Mouse (Mus musculus) heart, adult 9 months (tissue): ENCODE measurements around the gene Sobp.
A peak's percentile ranks its signal among the peaks of the same experiment; 100 is the strongest.

Experiments
- DNase-seq, 2 experiments: peaks; one replicate each; pipeline ENCODE4 v3.0.0; 2022; ENCODE audit warnings: low spot score in 2 of 2

The Sobp gene

DNA sequence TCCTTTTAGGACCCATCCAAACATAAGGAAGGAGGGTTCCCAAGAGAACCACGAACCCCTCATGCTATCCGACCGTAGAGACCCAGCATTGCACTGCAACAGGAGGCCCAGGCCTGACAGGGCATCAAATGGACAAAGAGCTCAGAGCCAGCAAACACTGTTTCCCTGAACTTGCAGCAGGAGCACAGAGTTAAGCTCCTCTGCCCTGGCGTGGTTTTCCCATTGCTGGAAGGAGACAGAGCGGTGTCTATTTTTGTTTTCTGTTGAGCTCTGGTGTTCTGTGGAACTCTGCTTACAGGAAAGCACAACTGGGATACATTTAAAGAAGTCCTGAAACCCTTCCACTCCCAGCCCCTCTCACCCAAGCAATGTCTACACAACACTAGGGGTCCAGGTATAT lies 15.0 kb downstream of the Sobp start:
- DNase-seq = peak in 1 of 2 experiments; percentile 24

DNA sequence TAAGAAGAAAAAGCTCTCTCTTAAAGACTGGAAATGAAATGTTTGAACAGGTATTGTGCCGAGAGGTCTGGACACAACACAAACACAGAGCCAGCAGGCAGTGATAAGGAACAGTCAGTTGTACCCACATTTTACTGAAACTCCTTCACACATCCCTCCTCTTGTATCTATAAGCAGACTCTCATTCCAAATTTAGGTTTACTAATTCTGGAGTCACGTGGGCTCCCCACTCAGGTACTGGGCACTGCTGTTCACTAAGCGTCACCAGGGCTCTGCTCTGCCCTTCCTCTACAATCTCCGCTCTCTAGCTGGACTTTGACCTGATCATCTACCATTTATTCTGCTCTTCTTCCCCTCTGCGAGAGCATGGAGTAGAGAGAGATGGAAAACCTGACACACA lies 15.4 kb downstream of the Sobp start:
- no peak for DNase-seq

DNA sequence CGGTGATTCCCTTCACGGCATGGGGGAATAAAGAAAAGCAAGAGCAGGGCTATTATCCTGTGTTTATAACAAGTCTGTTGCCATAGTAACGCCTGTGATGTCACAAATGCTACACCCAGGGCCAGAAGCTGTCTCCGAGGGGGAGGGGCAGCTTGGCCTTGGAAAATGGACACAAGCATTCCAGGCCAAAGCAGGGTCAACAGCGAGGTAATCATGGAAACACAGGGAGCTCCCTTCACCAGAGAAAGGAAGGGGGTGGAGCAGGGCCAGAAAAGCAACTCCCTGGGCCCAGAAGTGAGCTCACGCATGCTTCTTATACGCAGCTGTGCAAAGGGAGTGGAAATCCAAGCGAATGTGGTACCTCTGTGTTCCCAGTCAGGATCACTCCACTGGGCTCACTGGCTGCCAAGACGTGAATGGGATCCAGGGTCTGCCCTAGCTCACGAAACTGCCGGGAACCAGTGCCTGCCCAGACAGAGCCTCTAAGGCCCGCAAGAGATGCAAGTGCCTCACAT lies 19.2 kb downstream of the Sobp start:
- peak; percentile 76 to 84 for DNase-seq

DNA sequence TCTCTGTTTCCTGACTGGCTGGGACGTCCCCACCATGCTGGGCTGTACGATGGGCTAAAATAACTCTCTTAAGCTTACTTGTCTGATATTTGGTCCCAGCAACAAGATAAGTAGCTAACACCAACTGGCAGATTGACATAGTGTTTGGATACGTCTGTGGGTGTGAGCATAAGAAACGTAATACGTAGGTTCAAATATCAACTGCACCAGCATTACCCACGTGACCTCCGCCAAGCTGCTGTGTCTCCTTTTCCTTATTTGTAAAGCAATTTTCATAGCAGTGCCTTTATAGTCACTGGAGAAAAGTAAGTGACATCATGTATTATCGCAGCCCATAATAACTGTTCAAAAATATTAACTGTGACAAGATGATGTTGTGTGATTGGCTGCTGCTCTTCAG lies 21.7 kb downstream of the Sobp start:
- no peak for DNase-seq

DNA sequence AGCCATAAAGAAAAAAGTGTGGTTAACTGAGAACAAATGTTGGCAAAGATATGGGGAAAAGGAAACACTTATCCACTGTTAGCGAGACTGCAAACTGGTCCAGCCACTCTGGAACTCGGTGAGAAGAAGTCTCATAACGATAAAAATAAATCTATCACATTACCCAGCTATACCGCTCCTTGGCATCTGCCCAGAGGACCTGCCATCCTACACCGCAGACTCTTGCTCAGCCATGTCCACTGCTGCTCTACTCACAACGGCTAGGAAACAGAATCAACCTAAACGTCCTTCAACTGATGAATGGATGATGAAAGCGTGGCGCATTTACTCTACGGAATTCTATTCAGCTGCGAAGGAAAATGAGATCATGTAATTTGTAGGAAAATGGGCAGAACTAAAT lies 25.9 kb downstream of the Sobp start:
- DNase-seq = no peak

DNA sequence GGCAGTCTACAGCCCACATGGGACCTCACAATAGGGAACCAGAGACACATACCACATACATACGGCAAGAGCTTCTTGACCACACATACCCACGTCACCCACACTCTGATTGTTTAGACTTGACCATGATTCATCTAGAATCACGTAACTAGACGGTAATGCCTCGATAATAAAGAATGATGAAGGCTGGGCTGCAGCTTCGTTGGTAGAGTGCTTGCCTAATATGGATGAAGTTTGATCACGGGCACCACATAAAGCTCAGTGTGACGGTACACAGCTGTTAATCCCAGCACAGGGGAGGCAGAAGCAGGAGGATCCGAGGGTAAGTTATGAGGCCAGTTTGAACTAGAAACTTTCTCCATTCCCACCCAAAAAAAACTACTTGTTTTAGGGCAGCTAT lies 31.2 kb downstream of the Sobp start:
- DNase-seq = no peak

DNA sequence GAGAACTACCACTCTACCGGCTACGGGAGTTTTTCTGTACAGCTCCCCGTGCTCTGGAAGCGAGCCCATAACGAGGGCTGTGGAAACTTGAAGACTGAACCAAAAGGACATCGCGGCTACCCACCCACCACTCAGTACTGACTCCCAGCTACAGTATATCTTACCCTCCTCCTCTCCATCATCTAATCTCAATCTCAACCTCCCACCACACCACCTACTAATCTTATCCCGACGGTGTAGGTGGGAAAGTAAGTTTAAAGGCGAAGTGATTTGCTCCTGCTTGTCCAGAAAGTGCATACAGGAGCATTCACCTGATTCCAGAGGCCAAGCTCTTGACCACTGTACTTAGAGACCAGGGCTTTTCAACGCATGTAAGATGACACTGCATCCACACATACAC lies 40.3 kb downstream of the Sobp start:
- DNase-seq = no peak

DNA sequence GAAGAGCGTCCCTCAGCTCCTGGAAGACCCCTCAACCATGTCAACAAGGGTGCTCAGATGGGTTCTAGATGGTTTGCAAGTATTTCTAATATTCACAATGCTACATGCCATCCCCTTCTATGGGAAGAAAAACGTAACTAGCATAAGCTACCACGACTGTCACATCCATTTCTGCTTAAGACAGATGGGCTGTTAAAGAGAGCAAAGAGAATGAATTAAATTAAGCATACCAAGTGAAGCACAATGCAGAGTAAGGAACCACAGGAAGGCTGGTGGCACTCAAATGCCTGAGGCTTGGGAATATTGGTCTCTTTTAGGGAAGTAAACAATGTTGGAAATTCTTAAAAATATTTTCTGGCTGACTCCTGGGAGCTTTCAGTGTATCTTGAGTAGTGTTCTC lies 45.6 kb downstream of the Sobp start:
- DNase-seq = no peak

DNA sequence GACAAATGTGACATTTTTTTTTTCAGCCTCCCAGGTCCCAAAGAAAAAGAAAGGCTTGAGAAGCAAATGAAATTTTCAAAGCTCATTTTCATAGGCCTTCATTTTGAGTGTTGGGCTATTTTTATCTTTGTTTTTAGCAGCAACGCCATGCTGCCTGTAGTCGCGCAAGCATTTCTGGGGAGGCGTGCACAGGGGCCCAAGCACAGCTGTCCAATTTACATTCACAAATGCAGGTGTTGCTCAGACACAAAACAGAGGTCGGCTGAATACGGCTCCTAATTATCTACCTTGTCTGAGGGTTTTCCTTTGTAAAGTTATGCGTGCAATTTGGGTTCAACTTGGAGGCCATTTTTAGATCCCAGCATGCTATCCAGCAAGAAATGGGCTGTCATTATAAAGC lies 49.8 kb downstream of the Sobp start:
- DNase-seq = no peak

DNA sequence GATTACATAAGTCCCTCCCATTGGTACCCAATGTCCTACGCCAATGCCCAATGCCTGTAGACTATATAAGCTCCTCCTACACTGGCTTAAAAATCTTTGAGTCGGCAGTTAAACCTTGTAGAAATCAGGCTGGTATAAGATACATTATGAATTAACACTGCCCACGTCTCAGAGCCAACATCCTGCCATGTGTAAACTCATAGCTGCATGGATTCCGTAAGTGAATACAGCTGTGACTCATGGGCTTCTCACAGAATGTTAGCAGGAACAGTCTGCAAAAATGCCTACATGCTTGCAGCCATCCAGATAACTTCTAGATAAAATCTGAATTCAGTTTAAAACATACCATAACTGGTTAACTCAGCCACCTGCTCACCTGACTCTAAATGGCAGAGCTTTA lies 50.2 kb downstream of the Sobp start:
- DNase-seq = no peak

DNA sequence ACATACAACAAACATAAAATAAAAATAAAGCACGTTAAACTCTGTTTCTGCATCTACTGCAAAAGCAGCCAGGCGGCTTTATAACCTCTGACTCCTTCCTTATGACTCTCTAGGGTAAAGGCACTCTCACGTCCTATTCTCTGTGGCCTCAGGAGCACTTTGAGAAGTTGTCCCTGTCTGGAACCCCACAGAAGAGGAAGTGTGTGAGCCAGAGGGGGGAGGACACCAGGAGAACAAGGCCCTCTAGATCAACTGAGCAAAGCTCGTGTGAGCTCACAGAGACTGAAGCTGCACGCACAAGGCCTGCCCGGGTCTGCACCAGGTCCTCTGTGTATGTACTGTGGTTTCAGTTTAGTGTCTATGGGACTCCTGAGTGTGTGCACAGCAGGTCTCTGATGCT lies 50.9 kb downstream of the Sobp start:
- no peak for DNase-seq

DNA sequence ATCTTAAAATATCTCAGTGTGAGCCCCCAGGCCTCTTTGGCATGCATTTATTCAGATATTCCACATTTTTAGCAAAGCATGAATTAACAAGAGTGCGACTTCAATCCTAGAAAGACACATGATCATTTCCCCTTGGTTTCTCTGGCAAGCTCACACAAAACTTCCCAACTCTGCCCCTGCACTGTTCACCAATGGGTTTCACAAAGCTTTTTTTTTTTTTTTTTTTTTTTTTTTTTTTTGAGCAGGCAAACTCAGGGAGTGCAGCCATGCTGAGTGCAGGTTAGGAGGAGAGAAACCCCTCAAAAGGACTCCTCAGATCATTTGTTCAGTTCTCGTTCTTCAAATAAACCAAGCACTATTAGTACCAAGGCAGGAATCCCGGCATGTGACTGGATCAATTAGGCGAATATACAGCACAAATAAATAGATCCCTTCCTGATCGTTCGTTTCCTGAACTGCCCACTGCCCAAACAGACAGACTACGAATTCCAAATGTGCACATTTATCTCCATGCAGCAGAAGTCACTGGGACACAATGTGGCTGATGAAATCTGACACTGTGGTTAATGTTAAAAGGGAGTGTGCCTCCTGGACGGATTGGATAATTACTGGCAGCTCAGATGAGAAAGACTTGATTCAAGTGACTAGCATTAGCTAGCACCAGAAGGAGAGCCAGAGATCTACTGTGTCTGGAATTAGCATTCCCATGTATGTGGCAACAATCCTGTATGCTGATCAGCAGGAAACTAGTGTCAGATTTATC lies 53.5 kb downstream of the Sobp start:
- DNase-seq = no peak

DNA sequence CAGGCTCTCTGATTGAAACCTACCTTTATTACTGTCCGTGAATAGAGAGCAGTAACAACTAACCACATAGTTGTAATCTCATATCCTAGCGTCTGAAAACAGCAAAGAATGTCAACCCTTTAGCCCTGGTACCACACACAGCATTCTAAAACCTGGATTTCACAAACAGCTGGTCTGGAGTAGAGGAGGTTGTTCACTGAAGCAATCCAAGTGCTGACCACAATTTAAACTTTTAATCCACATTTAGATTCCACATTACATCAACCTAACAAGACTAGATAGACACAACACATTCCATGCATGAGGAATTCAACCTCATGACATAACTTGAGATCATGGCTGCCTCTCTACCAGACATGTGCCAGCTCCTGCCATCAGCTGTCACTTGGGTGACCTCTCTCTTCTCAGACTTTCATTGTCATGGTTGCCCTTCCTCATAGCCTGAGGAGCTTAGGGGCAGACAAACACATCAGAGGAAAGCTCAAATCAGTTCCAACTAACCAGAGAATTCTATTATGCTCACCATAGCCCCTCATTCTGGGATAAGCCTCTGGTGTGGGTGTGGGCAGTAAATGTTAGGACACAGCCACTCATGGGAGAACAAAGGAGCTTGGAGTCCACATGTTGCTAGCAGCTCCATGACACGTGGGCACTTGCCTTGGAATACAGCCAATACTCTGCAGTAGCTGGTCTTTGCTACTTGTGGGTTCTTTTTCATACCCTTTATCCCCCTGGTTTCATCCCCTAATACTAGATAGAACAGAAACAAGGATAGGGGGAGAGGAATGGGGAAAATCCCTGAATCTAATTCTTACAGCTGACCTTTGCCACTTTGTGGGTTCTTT lies 58.0 kb downstream of the Sobp start:
- DNase-seq = no peak

DNA sequence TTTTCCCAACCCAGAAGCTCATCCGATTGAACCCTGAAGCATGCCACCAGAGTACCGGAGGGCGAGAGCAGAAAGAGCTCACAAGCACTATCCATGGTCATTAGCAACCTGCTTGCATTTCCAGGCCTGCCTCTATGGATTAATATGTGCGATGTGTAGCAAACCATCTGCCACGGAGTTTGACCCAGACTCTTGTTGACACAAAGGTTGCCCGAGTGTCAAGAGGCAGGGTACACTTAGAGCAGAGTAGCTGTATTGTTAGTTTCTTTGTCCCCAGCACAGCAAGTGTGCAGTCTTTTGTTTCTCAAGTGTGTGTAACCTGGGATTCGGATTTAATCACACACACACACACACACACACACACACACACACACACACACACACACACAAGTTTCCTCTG lies 62.0 kb downstream of the Sobp start:
- no peak for DNase-seq

DNA sequence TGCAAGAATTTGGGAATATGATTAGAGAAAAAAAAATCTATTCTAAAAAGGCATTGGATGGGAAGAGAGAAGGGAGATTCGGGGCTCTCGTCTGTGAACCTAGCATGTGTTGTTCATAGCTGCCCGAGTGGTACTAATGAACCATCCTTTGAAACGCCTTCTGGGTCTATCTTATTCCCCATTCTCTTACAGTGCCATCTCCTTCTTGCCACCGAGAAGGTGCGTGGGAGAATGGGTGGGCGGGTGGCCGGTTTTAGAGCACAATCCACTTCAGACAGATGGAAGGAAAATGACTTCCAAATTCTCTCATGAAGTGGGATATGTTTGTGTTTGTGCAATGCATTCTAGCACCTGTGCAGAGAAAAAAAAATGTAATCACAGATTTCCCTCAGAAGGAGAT lies 67.7 kb downstream of the Sobp start:
- no peak for DNase-seq

DNA sequence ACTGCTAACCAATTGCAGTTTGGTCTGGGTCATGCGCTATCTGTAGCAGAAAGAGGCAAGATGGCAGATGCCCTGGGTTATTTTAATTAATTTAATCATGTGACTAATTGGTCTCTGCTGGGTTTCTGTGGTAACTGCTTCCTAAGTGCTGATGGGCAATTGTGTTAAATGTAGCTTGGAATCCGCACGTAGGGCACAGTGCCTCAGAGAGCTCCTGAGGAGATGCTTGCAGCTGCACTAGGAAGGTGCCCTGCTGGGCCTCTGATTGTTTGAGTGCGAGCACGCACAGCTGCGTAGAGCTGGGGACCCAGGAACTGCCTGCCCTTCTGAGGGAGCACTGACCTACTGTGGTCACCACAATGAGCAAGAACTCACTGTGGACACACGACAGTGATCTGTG lies 68.1 kb downstream of the Sobp start:
- DNase-seq = no peak

DNA sequence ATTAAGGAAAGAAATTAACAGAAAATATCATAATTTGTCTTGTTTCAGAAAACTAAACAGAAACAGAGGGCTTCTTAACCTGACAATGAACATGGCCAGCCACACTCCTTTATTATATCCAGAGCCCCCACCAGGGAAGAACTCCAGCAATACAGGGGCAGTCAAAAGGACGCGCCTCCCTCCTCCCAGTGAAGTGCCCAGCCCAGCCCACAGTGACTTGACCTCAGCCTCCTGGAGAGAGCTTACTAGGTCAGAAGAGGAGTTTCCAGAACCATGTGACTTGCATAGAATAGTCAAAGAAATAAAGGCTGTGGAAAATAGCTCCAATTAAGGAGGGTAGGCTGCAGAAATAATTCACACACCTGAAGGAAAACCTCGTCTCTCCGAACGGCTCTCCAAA lies 73.8 kb downstream of the Sobp start:
- DNase-seq = no peak

DNA sequence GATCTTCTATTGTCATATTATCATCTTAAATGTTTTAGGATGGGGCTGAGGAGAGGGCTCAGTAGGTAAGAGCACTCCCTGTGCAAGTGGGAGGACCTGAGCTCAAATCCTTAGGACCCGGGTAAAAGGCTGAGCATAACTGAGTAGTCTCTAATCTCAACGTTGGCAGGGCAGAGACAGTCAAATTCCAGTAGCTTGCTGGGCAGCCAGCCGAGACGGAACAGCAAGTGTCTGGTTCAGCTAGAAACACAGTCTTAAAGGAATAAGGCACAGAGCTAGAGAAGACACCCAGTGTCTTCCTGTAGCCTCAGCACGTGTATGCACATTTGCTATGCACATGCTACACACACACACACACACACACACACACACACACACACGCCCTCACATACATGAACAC lies 75.1 kb downstream of the Sobp start:
- DNase-seq = no peak

DNA sequence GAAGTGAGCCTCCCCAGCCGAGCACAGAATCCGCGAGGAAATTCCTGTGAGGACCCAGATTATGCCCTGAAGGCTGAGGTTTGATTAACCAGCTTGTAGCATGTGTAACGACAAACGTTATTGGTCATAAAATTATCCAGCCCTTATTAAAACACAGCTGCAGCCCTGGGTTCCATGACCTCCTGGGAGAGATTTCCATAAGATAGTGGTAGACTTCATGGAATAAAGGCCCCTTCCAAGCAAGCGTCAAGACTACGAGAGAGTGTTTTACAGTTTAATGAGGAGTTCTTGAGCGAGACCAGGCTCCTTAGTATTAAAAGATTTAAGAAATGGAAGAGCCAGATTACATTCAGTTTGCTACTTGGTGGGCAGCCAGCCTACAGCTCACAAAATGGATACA lies 76.6 kb downstream of the Sobp start:
- no peak for DNase-seq

DNA sequence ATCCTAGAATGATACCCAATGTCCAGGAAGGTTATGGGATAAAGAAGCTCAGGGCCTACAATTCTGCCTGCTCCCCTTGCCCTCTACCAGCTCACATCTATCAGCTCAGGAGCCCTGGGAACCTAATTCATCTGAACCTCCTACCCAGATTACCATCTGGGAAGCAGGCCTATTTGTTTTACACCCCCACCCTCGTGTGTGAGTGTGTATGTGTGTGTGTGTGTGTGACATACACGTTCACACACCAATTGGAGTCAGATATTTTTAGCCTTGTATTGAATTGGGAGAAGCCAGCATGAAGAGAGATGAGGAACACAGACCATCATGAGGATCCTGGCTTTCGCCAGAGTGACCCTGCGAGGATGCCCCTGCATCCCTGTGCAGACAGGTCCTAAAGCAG lies 77.7 kb downstream of the Sobp start:
- no peak for DNase-seq

DNA sequence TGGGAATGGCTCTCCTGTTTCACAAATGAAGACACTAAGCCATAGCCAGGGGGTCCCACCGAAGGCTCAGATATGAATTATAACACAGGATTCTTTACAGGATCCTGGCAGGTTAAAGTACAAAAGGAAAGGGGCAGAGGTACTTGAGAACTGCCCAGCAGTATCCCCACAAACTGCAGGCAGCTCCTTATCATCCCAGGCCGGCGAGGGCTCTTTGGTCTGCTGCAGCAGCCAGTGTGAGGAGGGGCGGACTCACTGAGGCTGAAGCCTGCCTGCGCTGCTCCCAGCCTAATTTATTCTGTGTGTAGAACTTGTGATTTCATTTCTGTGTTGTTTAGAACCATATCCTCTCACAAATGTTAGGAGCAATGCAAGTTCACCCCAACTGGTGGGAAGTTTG lies 79.8 kb downstream of the Sobp start:
- DNase-seq = no peak

DNA sequence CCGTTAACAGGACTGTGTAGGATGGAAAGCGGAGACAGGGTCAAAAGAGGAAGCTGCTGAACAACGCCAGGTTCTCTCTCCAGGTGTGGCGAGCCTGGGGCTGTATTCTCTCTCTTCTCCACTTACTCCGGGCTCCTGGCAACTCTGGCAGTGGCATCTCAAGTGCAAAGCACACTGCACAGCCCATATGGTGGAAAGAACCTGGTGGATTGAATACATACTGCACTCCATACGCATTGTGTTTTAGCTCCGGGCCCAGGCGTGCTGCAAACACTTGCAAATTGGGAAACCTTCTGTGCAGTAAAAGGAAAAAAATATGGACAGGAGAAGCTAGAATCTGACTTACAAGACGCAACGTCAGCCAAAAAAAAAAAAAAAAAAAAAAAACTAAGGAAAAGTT lies 80.9 kb downstream of the Sobp start:
- DNase-seq = no peak

DNA sequence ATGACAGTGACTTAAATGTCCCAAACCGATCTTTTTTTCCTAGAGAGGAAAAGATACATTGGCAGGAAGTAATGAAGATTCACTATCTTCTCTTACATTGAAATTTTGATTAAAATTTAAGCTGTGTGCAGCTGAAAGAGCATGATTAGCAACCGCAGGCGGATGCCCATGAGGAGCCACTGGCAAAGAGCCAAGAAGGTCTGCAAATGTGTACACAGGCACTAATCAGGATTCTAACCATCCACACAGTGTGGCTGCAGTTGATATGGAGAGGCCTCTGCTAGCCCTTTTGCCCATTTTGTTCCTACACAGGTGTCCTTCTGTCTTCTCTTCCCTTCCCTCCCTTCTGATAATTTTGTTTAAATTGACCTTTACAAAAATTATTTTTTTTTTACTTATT lies 84.3 kb downstream of the Sobp start:
- no peak for DNase-seq
